8 mouse cellular contexts compared by ENCODE assay signal in the genomic region with DNA sequence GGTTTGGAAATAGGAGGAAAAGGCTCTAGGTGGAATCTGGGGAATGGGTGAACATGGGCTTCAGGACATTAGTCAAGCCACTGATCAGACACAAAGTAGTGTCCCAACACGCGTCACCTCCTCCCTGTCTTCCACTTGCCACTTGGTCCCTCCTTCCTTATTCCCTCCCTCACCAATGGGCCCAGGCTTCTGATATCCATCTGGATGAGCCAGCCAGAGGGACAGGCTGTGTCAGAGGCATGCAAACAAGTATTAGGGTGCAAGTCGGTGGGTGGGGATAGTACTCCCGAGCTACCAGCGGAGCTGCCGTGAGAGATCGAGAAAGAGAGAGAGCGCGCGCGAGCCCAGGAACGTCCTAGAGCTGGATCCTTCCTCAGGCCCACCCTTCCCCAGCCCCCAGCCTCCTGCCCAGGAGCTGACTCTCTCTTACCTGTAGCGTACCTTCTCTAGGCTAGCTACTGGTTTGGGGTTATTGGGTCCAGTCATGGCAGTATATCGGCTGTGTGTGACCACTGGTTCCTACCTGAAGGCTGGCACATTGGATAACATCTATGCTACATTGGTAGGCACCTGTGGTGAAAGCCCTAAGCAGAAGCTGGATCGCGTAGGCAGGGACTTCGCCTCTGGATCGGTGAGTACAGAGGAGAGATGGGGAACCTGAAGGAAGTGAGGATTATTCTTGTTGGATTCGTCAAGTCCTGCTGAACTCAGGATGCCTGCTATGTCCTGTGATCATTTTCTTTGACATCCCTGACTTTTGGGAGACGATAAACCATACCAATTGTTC. TPM values are rescaled to one million over a fixed set of nuclear protein-coding genes. Genes with fewer than 3 reads are reported as not detected.
DNase-seq lines count a peak whose midpoint lies in the region; ATAC-seq and TF ChIP-seq lines count a peak whose summit lies in the region.

No protein-coding gene starts in this region.

- no peak overlapping the region for H3ac ChIP-seq in myocyte (ENCODE audit: control insufficient read depth, insufficient read length)

- no peak for DNase-seq in kidney, postnatal 25 days
- peak; percentile 63 for DNase-seq in MEL (ENCODE audit: low read depth, low spot score)
- DNase-seq in embryo, embryonic 9.5 days (ENCODE audit: extremely low spot score), result peak; percentile 21
- no peak for DNase-seq in natural killer cell, adult 2 months (ENCODE audit: low spot score in 2 of 2)

- H3K27ac ChIP-seq in kidney, embryonic 14.5 days (ENCODE audit: low read depth, low read length), result no peak overlapping the region
- no peak overlapping the region; the same call in 1 of the 2 replicates for H3K27ac ChIP-seq in MEL (ENCODE audit: control insufficient read depth, low read depth, low read length)
- H3K27ac ChIP-seq in intestine, embryonic 16.5 days (ENCODE audit: low read length), result peak overlapping the region; percentile 62; the same call in 1 of the 2 replicates

- no peaks in the 10 kb centered on the region for H3K79me2 ChIP-seq in MEL (ENCODE audit: control insufficient read depth, insufficient read depth, low read length, poor library complexity)
- no peaks in the 10 kb centered on the region for H3K79me2 ChIP-seq in myocyte (ENCODE audit: control insufficient read depth, insufficient read depth)

- no peaks in the 10 kb centered on the region for H3K9me3 ChIP-seq in kidney, embryonic 14.5 days (ENCODE audit: control insufficient read depth, low read length)
- no peaks in the 10 kb centered on the region for H3K9me3 ChIP-seq in MEL (replicated peaks; ENCODE audit: insufficient read depth, low read length)
- no peaks in the 10 kb centered on the region for H3K9me3 ChIP-seq in intestine, embryonic 16.5 days (ENCODE audit: control insufficient read depth, low read length)

- no peak for TF ChIP-seq POLR2A in MEL (IDR thresholded peaks at IDR 0.05; ENCODE audit: control insufficient read depth in 1 of 2, insufficient read depth in 1 of 2, low read depth in 1 of 2, low read length in 2 of 2, poor library complexity in 1 of 2)
- TF ChIP-seq POLR2A in myocyte (IDR thresholded peaks at IDR 0.05; ENCODE audit: insufficient read length, low read depth), result no peak

- peak overlapping the region; percentile 56; the same call in 1 of the 2 replicates for H3K9ac ChIP-seq in kidney, embryonic 14.5 days (ENCODE audit: low read depth, low read length)
- H3K9ac ChIP-seq in MEL (ENCODE audit: control insufficient read depth, low read depth, low read length, poor library complexity, severe bottlenecking), result peak overlapping the region; percentile 27
- peak overlapping the region; percentile 68 for H3K9ac ChIP-seq in intestine, embryonic 16.5 days (ENCODE audit: low read depth, low read length)

- TF ChIP-seq EP300 in MEL (IDR thresholded peaks at IDR 0.05; ENCODE audit: low read depth in 1 of 2, low read length in 2 of 2), result no peak

- no peak for TF ChIP-seq RAD21 in MEL (IDR thresholded peaks at IDR 0.05; ENCODE audit: low read depth, low read length)

- H3K4me2 ChIP-seq in kidney, embryonic 14.5 days (replicated peaks; ENCODE audit: low read depth, low read length), result peak overlapping the region; percentile 77
- peak overlapping the region; percentile 76 for H3K4me2 ChIP-seq in intestine, embryonic 16.5 days (ENCODE audit: low read depth, low read length)
- H3K4me2 ChIP-seq in myocyte (ENCODE audit: low read depth), result peak overlapping the region; percentile 77

- no peaks in the 10 kb centered on the region for H3K27me3 ChIP-seq in kidney, embryonic 14.5 days (ENCODE audit: control insufficient read depth, insufficient read depth, low read length)
- H3K27me3 ChIP-seq in MEL (ENCODE audit: control insufficient read depth in 1 of 2, insufficient read depth in 2 of 2, low read length in 2 of 2), result no peaks in the 10 kb centered on the region
- no peaks in the 10 kb centered on the region for H3K27me3 ChIP-seq in intestine, embryonic 16.5 days (replicated peaks; ENCODE audit: control insufficient read depth, insufficient read depth, low read length)
- no peaks in the 10 kb centered on the region for H3K27me3 ChIP-seq in myocyte (ENCODE audit: control insufficient read depth, insufficient read depth, insufficient read length)

- ATAC-seq in kidney, embryonic 14.5 days (ENCODE audit: low FRiP score, low TSS enrichment), result no peak
- ATAC-seq in intestine, embryonic 16.5 days, result no peak
- no peak for ATAC-seq in erythroid progenitor cell, adult 5-6 weeks (replicated peaks; ENCODE audit: low FRiP score, poor library complexity, severe bottlenecking)

- TF ChIP-seq CTCF in MEL (IDR thresholded peaks at IDR 0.05 in 2 of 3, conservative IDR thresholded peaks at IDR 0.05 in 1 of 3; ENCODE audit: control insufficient read depth in 1 of 3, insufficient read depth in 1 of 3, low read depth in 2 of 3, low read length in 3 of 3, poor library complexity in 1 of 3, severe bottlenecking in 1 of 3), result no peak

- H3K36me3 ChIP-seq in kidney, embryonic 14.5 days (ENCODE audit: control insufficient read depth, insufficient read depth, low read length), result no peaks in the 10 kb centered on the region
- H3K36me3 ChIP-seq in MEL (ENCODE audit: control insufficient read depth in 1 of 2, insufficient read depth in 2 of 2, low read length in 2 of 2) (0 out of 4 replicates have a peak, but pooled peaks cover 0 to 2% of the 10 kb centered on the region in 2 experiments), myocyte (ENCODE audit: control insufficient read depth, insufficient read depth) (no peaks in the 10 kb centered on the region)
- H3K36me3 ChIP-seq in intestine, embryonic 16.5 days (ENCODE audit: control insufficient read depth, insufficient read depth, low read length), result no peaks in the 10 kb centered on the region

- peaks cover 10% of the 10 kb centered on the region; the same call in 1 of the 2 replicates for H3K4me1 ChIP-seq in kidney, embryonic 14.5 days (ENCODE audit: control insufficient read depth, insufficient read depth, low read length)
- peaks cover 0 to 9% of the 10 kb centered on the region in 2 experiments; a peak in 2 of 4 replicates for H3K4me1 ChIP-seq in MEL (ENCODE audit: control insufficient read depth in 1 of 2, insufficient read depth in 2 of 2, low read length in 2 of 2)
- peaks cover 9% of the 10 kb centered on the region for H3K4me1 ChIP-seq in intestine, embryonic 16.5 days (ENCODE audit: control insufficient read depth, insufficient read depth, low read length)

- H3K4me3 ChIP-seq in kidney, embryonic 14.5 days (ENCODE audit: low read length), result peak overlapping the region; percentile 52
- H3K4me3 ChIP-seq in MEL (ENCODE audit: control insufficient read depth in 1 of 2, insufficient read depth in 1 of 2, low read depth in 2 of 2, low read length in 2 of 2) (peak overlapping the region; percentile 51 to 57), myocyte (peak overlapping the region; percentile 26)
- peak overlapping the region; percentile 58 for H3K4me3 ChIP-seq in intestine, embryonic 16.5 days (ENCODE audit: low read length)

- WGBS in kidney, embryonic 14.5 days, result 11% methylated on average over 20 of the region's 20 CpGs
- 13% methylated on average over 20 of the region's 20 CpGs for WGBS in intestine, embryonic 16.5 days

RNA-seq across cellular contexts. Expression of gene Aloxe3, which starts 0.4 kb away (rescaled TPM):
- 0.54 and 1.1 TPM in 2 replicates for polyA plus RNA-seq in kidney, embryonic 14.5 days (2014; fragmentation: Nextera tagmentation; extraction: Ambion mirVana)
- total RNA-seq in MEL (2012; rRNA removed), result not detected in 2 replicates
- polyA plus RNA-seq in MEL (2012; ENCODE audit: insufficient read depth in 1 of 2, insufficient read length in 2 of 2, low read depth in 1 of 2, low replicate concordance in 2 of 2, missing spikeins in 1 of 2) (under 1 TPM in 1 of 2 experiments, not detected in 1; 0.13 TPM), myocyte (2012; fragmentation: generic; extraction: Trizol) (0.01 TPM)
- polyA plus RNA-seq in intestine, embryonic 16.5 days (2015; fragmentation: Nextera tagmentation; extraction: Ambion mirVana), result 0.31 and 0.45 TPM in 2 replicates
- not detected in 2 replicates for total RNA-seq in erythroid progenitor cell, adult 5-6 weeks (2015; ENCODE audit: low replicate concordance)
- 3.1 TPM in 1 of 2 replicates, not detected in the other for total RNA-seq in erythroid progenitor cell, adult 5-6 weeks (2017; ENCODE audit: low replicate concordance)

RNA-seq across cellular contexts. Expression of gene 9130213A22Rik, which starts 3.7 kb away (rescaled TPM):
- polyA plus RNA-seq in kidney, embryonic 14.5 days (2014; fragmentation: Nextera tagmentation; extraction: Ambion mirVana), result 0.11 and 0.43 TPM in 2 replicates
- 0.08 TPM in 1 of 2 replicates, not detected in the other for total RNA-seq in MEL (2012; rRNA removed)
- polyA plus RNA-seq in MEL (2012; ENCODE audit: insufficient read depth in 1 of 2, insufficient read length in 2 of 2, low read depth in 1 of 2, low replicate concordance in 2 of 2, missing spikeins in 1 of 2) (under 1 TPM in 1 of 2 experiments, not detected in 1; 0.26 TPM), myocyte (2012; fragmentation: generic; extraction: Trizol) (0.78 TPM)
- polyA plus RNA-seq in intestine, embryonic 16.5 days (2015; fragmentation: Nextera tagmentation; extraction: Ambion mirVana), result 0.11 and 0.29 TPM in 2 replicates
- not detected in 2 replicates for total RNA-seq in erythroid progenitor cell, adult 5-6 weeks (2015; ENCODE audit: low replicate concordance)
- not detected in 2 replicates for total RNA-seq in erythroid progenitor cell, adult 5-6 weeks (2017; ENCODE audit: low replicate concordance)

RNA-seq across cellular contexts. Expression of gene Hes7, which starts 5.9 kb away (rescaled TPM):
- polyA plus RNA-seq in kidney, embryonic 14.5 days (2014; fragmentation: Nextera tagmentation; extraction: Ambion mirVana), result 0.23 and 0.41 TPM in 2 replicates
- total RNA-seq in MEL (2012; rRNA removed), result 0.08 TPM in 1 of 2 replicates, not detected in the other
- polyA plus RNA-seq in MEL (2012; ENCODE audit: insufficient read depth in 1 of 2, insufficient read length in 2 of 2, low read depth in 1 of 2, low replicate concordance in 2 of 2, missing spikeins in 1 of 2), result 1 to 10 TPM in 1 of 2 experiments, not detected in 1; 1.4 TPM
- 0.29 and 0.33 TPM in 2 replicates for polyA plus RNA-seq in intestine, embryonic 16.5 days (2015; fragmentation: Nextera tagmentation; extraction: Ambion mirVana)
- polyA plus RNA-seq in myocyte (2012; fragmentation: generic; extraction: Trizol), result 0.28 TPM
- total RNA-seq in erythroid progenitor cell, adult 5-6 weeks (2015; ENCODE audit: low replicate concordance), result not detected in 2 replicates
- total RNA-seq in erythroid progenitor cell, adult 5-6 weeks (2017; ENCODE audit: low replicate concordance), result not detected in 2 replicates

RNA-seq across cellular contexts. Expression of gene Alox12b, which starts 30.7 kb away (rescaled TPM):
- polyA plus RNA-seq in kidney, embryonic 14.5 days (2014; fragmentation: Nextera tagmentation; extraction: Ambion mirVana), result 0.23 and 0.28 TPM in 2 replicates
- not detected in 2 replicates for total RNA-seq in MEL (2012; rRNA removed)
- polyA plus RNA-seq in MEL (2012; ENCODE audit: insufficient read depth in 1 of 2, insufficient read length in 2 of 2, low read depth in 1 of 2, low replicate concordance in 2 of 2, missing spikeins in 1 of 2), result not detected
- polyA plus RNA-seq in intestine, embryonic 16.5 days (2015; fragmentation: Nextera tagmentation; extraction: Ambion mirVana), result 0.33 and 0.38 TPM in 2 replicates
- polyA plus RNA-seq in myocyte (2012; fragmentation: generic; extraction: Trizol), result not detected
- not detected in 2 replicates for total RNA-seq in erythroid progenitor cell, adult 5-6 weeks (2015; ENCODE audit: low replicate concordance)
- total RNA-seq in erythroid progenitor cell, adult 5-6 weeks (2017; ENCODE audit: low replicate concordance), result not detected in 2 replicates

RNA-seq across cellular contexts. Expression of gene Per1, which starts 31.1 kb away (rescaled TPM):
- 6.1 and 8.9 TPM in 2 replicates for polyA plus RNA-seq in kidney, embryonic 14.5 days (2014; fragmentation: Nextera tagmentation; extraction: Ambion mirVana)
- total RNA-seq in MEL (2012; rRNA removed), result 4.5 and 5.6 TPM in 2 replicates
- 10 to 100 TPM in 1 of 2 experiments, not detected in 1; 34.9 TPM for polyA plus RNA-seq in MEL (2012; ENCODE audit: insufficient read depth in 1 of 2, insufficient read length in 2 of 2, low read depth in 1 of 2, low replicate concordance in 2 of 2, missing spikeins in 1 of 2)
- polyA plus RNA-seq in intestine, embryonic 16.5 days (2015; fragmentation: Nextera tagmentation; extraction: Ambion mirVana), result 13.6 and 13.7 TPM in 2 replicates
- polyA plus RNA-seq in myocyte (2012; fragmentation: generic; extraction: Trizol), result 8.9 TPM
- total RNA-seq in erythroid progenitor cell, adult 5-6 weeks (2015; ENCODE audit: low replicate concordance), result 3.4 and 3.6 TPM in 2 replicates
- total RNA-seq in erythroid progenitor cell, adult 5-6 weeks (2017; ENCODE audit: low replicate concordance), result 3.3 and 7.6 TPM in 2 replicates

Comparison
In these comparisons a context has a peak if more than half of its experiments do, and no peak if none do; other contexts are left out.
1. DNase-seq: peak in MEL (single experiment) and embryo, embryonic 9.5 days (single experiment); none in kidney, postnatal 25 days (0 of 2) and natural killer cell, adult 2 months (0 of 2).
2. Peak in every context shown above with its lines, with median percentiles within 50 percentile points of each other: H3K4me2 ChIP-seq, H3K4me3 ChIP-seq and H3K9ac ChIP-seq.